Mouse (Mus musculus): ENCODE results near the gene Rrp7a. TPM values are rescaled to one million over a fixed set of nuclear protein-coding genes. Genes with fewer than 3 reads are reported as not detected.

The Rrp7a gene
- polyA plus RNA-seq, 1 experiment from 2014 or later = 81.9 TPM

- Histone ChIP-seq H3K27ac (no peak overlapping the region), H3K27me3 (ENCODE audit: poor library complexity, severe bottlenecking) (no peaks in the 10 kb centered on the region), H3K4me3 (no peak overlapping the region), H3K36me3 (replicated peaks) (peaks cover 48% of the 10 kb centered on the region), H3K4me1 (peaks cover 33% of the 10 kb centered on the region), H3K9me3 (no peaks in the 10 kb centered on the region)
- WGBS = 78% methylated on average over 5 of the region's 5 CpGs
- no peak for DNase-seq (ENCODE audit: extremely low spot score, low spot score)
Observed at GRCm38 (mm10) chr15:83164971-83165471, 42.4 kb upstream of the Rrp7a start.

- Histone ChIP-seq H3K27me3 (ENCODE audit: poor library complexity, severe bottlenecking) (no peaks in the 10 kb centered on the region), H3K36me3 (replicated peaks) (peaks cover 68% of the 10 kb centered on the region), H3K27ac (no peak overlapping the region), H3K4me1 (peaks cover 25% of the 10 kb centered on the region), H3K9me3 (no peaks in the 10 kb centered on the region), H3K4me3 (no peak overlapping the region)
- 90% methylated on average over 11 of the region's 11 CpGs for WGBS
- DNase-seq (ENCODE audit: extremely low spot score, low spot score) = no peak
Observed at GRCm38 (mm10) chr15:83162818-83163485, 40.4 kb upstream of the Rrp7a start.

- DNase-seq (ENCODE audit: extremely low spot score, low spot score) = no peak
- 90% methylated on average over 4 of the region's 4 CpGs for WGBS
- H3K4me1 ChIP-seq = peaks cover 28% of the 10 kb centered on the region
- no peak overlapping the region for H3K4me3 ChIP-seq
- H3K36me3 ChIP-seq (replicated peaks) = peaks cover 78% of the 10 kb centered on the region
- 0 out of 2 replicates have a peak overlapping the region, but pooled peaks have one; percentile 7 for H3K27ac ChIP-seq
- no peaks in the 10 kb centered on the region for H3K27me3 ChIP-seq (ENCODE audit: poor library complexity, severe bottlenecking)
- H3K9me3 ChIP-seq = no peaks in the 10 kb centered on the region
Observed at GRCm38 (mm10) chr15:83162001-83162400, 39.4 kb upstream of the Rrp7a start.

GRCm38 (mm10) chr15:83161062-83161748 lies 38.6 kb upstream of the Rrp7a start:
- 28% methylated on average over 10 of the region's 10 CpGs for WGBS
- Histone ChIP-seq H3K9me3 (no peaks in the 10 kb centered on the region), H3K27ac (peak overlapping the region; percentile 73), H3K36me3 (replicated peaks) (peaks cover 83% of the 10 kb centered on the region), H3K4me3 (no peak overlapping the region; the same call in 1 of the 2 replicates), H3K27me3 (ENCODE audit: poor library complexity, severe bottlenecking) (no peaks in the 10 kb centered on the region), H3K4me1 (peaks cover 24% of the 10 kb centered on the region)
- no peak for DNase-seq (ENCODE audit: extremely low spot score, low spot score)

GRCm38 (mm10) chr15:83160561-83160960 lies 38.0 kb upstream of the Rrp7a start:
- Histone ChIP-seq H3K4me3 (no peak overlapping the region), H3K36me3 (replicated peaks) (peaks cover 86% of the 10 kb centered on the region), H3K9me3 (no peaks in the 10 kb centered on the region), H3K4me1 (peaks cover 24% of the 10 kb centered on the region), H3K27ac (peak overlapping the region; percentile 73; the same call in 1 of the 2 replicates), H3K27me3 (ENCODE audit: poor library complexity, severe bottlenecking) (no peaks in the 10 kb centered on the region)
- no peak for DNase-seq (ENCODE audit: extremely low spot score, low spot score)
- WGBS = 92% methylated on average over 4 of the region's 4 CpGs

- H3K36me3 ChIP-seq (replicated peaks) = peaks cover 84% of the 10 kb centered on the region
- no peak overlapping the region for H3K27ac ChIP-seq
Observed at GRCm38 (mm10) chr15:83159823-83160222, 37.2 kb upstream of the Rrp7a start.

GRCm38 (mm10) chr15:83158587-83159160 lies 36.1 kb upstream of the Rrp7a start:
- 0 out of 2 replicates have a peak overlapping the region, but pooled peaks have one; percentile 4 for H3K27ac ChIP-seq
- no peaks in the 10 kb centered on the region for H3K27me3 ChIP-seq (ENCODE audit: poor library complexity, severe bottlenecking)
- peaks cover 24% of the 10 kb centered on the region for H3K4me1 ChIP-seq
- peaks cover 88% of the 10 kb centered on the region for H3K36me3 ChIP-seq (replicated peaks)
- WGBS = 93% methylated on average over 7 of the region's 7 CpGs
- H3K4me3 ChIP-seq = no peak overlapping the region
- no peak for DNase-seq (ENCODE audit: extremely low spot score, low spot score)
- no peaks in the 10 kb centered on the region for H3K9me3 ChIP-seq

More at GRCm38 (mm10) chr15:83159823-83160222, 37.2 kb upstream of the Rrp7a start:
- Histone ChIP-seq H3K4me1 (peaks cover 24% of the 10 kb centered on the region), H3K9me3 (no peaks in the 10 kb centered on the region), H3K27me3 (ENCODE audit: poor library complexity, severe bottlenecking) (no peaks in the 10 kb centered on the region), H3K4me3 (no peak overlapping the region)
- no peak for DNase-seq (ENCODE audit: extremely low spot score, low spot score)
- 97% methylated on average over 9 of the region's 9 CpGs for WGBS

GRCm38 (mm10) chr15:83157667-83158064 lies 35.1 kb upstream of the Rrp7a start:
- Histone ChIP-seq H3K36me3 (replicated peaks) (peaks cover 89% of the 10 kb centered on the region), H3K4me3 (no peak overlapping the region), H3K27me3 (ENCODE audit: poor library complexity, severe bottlenecking) (no peaks in the 10 kb centered on the region), H3K4me1 (peaks cover 24% of the 10 kb centered on the region), H3K9me3 (no peaks in the 10 kb centered on the region), H3K27ac (0 out of 2 replicates have a peak overlapping the region, but pooled peaks have one; percentile 36)
- DNase-seq (ENCODE audit: extremely low spot score, low spot score) = no peak
- over 99% methylated on average over 6 of the region's 6 CpGs for WGBS

GRCm38 (mm10) chr15:83156929-83157666 lies 34.5 kb upstream of the Rrp7a start:
- no peak overlapping the region for H3K4me3 ChIP-seq
- no peaks in the 10 kb centered on the region for H3K9me3 ChIP-seq
- no peaks in the 10 kb centered on the region for H3K27me3 ChIP-seq (ENCODE audit: poor library complexity, severe bottlenecking)
- 79% methylated on average over 11 of the region's 11 CpGs for WGBS
- H3K36me3 ChIP-seq (replicated peaks) = peaks cover 85% of the 10 kb centered on the region
- DNase-seq (ENCODE audit: extremely low spot score, low spot score) = peak; percentile 64
- peaks cover 21% of the 10 kb centered on the region for H3K4me1 ChIP-seq
- peak overlapping the region; percentile 36; the same call in 1 of the 2 replicates for H3K27ac ChIP-seq

- no peaks in the 10 kb centered on the region for H3K27me3 ChIP-seq (ENCODE audit: poor library complexity, severe bottlenecking)
- H3K9me3 ChIP-seq = no peaks in the 10 kb centered on the region
- no peak for DNase-seq (ENCODE audit: extremely low spot score, low spot score)
- H3K4me1 ChIP-seq = peaks cover 9% of the 10 kb centered on the region
- WGBS = 85% methylated on average over 6 of the region's 6 CpGs
- H3K36me3 ChIP-seq (replicated peaks) = peaks cover 72% of the 10 kb centered on the region
- no peak overlapping the region for H3K4me3 ChIP-seq
- no peak overlapping the region for H3K27ac ChIP-seq
Observed at GRCm38 (mm10) chr15:83155672-83156419, 33.2 kb upstream of the Rrp7a start.

- H3K36me3 ChIP-seq (replicated peaks) = peaks cover 57% of the 10 kb centered on the region
- H3K4me1 ChIP-seq = peaks cover 9% of the 10 kb centered on the region
- no peaks in the 10 kb centered on the region for H3K9me3 ChIP-seq
- no peak overlapping the region for H3K4me3 ChIP-seq
- H3K27me3 ChIP-seq (ENCODE audit: poor library complexity, severe bottlenecking) = no peaks in the 10 kb centered on the region
- no peak overlapping the region for H3K27ac ChIP-seq
- no peak for DNase-seq (ENCODE audit: extremely low spot score, low spot score)
- 96% methylated on average over 7 of the region's 7 CpGs for WGBS
Observed at GRCm38 (mm10) chr15:83154309-83154708, 31.7 kb upstream of the Rrp7a start.

- H3K27me3 ChIP-seq (ENCODE audit: poor library complexity, severe bottlenecking) = no peaks in the 10 kb centered on the region
- no peak overlapping the region for H3K4me3 ChIP-seq
- H3K27ac ChIP-seq = no peak overlapping the region
- no peak for DNase-seq (ENCODE audit: extremely low spot score, low spot score)
- no peaks in the 10 kb centered on the region for H3K9me3 ChIP-seq
- H3K36me3 ChIP-seq (replicated peaks) = peaks cover 45% of the 10 kb centered on the region
- WGBS = 90% methylated on average over 4 of the region's 4 CpGs
- H3K4me1 ChIP-seq = peaks cover 15% of the 10 kb centered on the region
Observed at GRCm38 (mm10) chr15:83150694-83151093, 28.1 kb upstream of the Rrp7a start.
